Mouse (Mus musculus) heart, embryonic 11.5 days (tissue): Measurements from ENCODE around the gene Dgki. TPM values are rescaled to one million over a fixed set of nuclear protein-coding genes. Genes with fewer than 3 reads are reported as not detected.

Source experiments
- ATAC-seq: fragments of 200-750 bp; cut with Nextera tagmentation; replicated peaks from 2 replicates; pipeline ENCODE4 v1.8.0; 2017; ENCODE audit warnings: moderate library complexity; ENCODE audit not compliant: insufficient number of reproducible peaks, low FRiP score, low TSS enrichment
- H3K27ac ChIP-seq: fragments of 300-500 bp; sonication (generic); 2 replicates; pipeline ENCODE4 v1.5.1; 2014; ENCODE audit warnings: mild to moderate bottlenecking, low read depth, low read length
- H3K27me3 ChIP-seq: fragments of 300-500 bp; sonication (generic); 2 replicates; pipeline ENCODE4 v1.6.1; 2014; ENCODE audit warnings: mild to moderate bottlenecking, low read length, mixed read lengths; ENCODE audit not compliant: control insufficient read depth, insufficient read depth
- H3K36me3 ChIP-seq: fragments of 300-500 bp; sonication (generic); 2 replicates; pipeline ENCODE4 v1.6.1; 2014; ENCODE audit warnings: mild to moderate bottlenecking, low read length, moderate library complexity, mixed read lengths; ENCODE audit not compliant: control insufficient read depth, insufficient read depth
- H3K4me1 ChIP-seq: fragments of 300-500 bp; sonication (generic); 2 replicates; pipeline ENCODE4 v1.6.1; 2014; ENCODE audit warnings: low read length; ENCODE audit not compliant: control insufficient read depth, insufficient read depth
- H3K4me2 ChIP-seq: fragments of 300-500 bp; sonication (generic); 2 replicates; pipeline ENCODE4 v1.6.1; 2014; ENCODE audit warnings: mild to moderate bottlenecking, moderate library complexity
- H3K4me3 ChIP-seq: fragments of 300-500 bp; sonication (generic); 2 replicates; pipeline ENCODE4 v1.5.1; 2014; ENCODE audit warnings: low read depth, low read length
- H3K9ac ChIP-seq: fragments of 300-500 bp; sonication (generic); 2 replicates; pipeline ENCODE4 v1.6.1; 2014; ENCODE audit warnings: mild to moderate bottlenecking, low read depth, low read length, moderate library complexity
- H3K9me3 ChIP-seq: fragments of 300-500 bp; sonication (generic); replicated peaks from 2 replicates; pipeline ENCODE4 v1.6.1; 2016; ENCODE audit warnings: low read length; ENCODE audit not compliant: control insufficient read depth
- WGBS: fragments of 180-500 bp; shearing (Covaris S2); extraction: QIAGEN DNeasy Blood & Tissue Kit; methylation state at CpG from one replicate; pipeline ENCODE4 v1.1.7; 2014; ENCODE audit not compliant: insufficient replicate concordance; 5-methylcytosine and 5-hydroxymethylcytosine counted together
- polyA plus RNA-seq: library from polyadenylated mRNA; unstranded; fragments of >200 nt; fragmentation: Nextera tagmentation; extraction: Ambion mirVana; gene quantifications from 2 replicates; pipeline ENCODE4 v1.2.1, GENCODE M21; 2014

Gene Dgki
- polyA plus RNA-seq, 1 experiment from 2014 or later = 1.0 TPM

DNA sequence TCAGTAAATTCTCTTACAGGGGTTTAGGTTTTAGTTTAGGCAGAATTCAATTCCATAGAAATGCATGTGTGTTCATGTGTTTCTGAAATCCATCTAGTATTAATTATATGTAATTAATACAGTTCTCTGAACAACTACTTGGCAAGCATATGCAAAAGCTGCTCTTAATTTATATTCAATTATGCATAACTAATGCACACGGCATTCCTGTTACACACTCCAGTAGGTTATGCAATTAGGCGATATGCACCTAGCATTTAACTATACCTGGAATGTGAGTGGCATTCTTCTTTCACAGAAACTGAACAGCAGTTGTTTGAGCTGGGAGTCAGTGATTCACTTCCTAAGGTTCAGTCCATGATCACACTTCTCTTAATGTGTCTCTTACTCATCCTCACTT lies 370.2 kb downstream of the Dgki start:
- no peak overlapping the region for H3K4me3 ChIP-seq
- H3K27ac ChIP-seq = no peak overlapping the region
- H3K4me2 ChIP-seq = no peak overlapping the region
- 89% methylated on average over 2 of the region's 2 CpGs for WGBS
- no peak for ATAC-seq
- no peaks in the 10 kb centered on the region for H3K4me1 ChIP-seq
- no peaks in the 10 kb centered on the region for H3K27me3 ChIP-seq
- H3K9me3 ChIP-seq = no peaks in the 10 kb centered on the region
- no peak overlapping the region for H3K9ac ChIP-seq
- no peaks in the 10 kb centered on the region for H3K36me3 ChIP-seq

DNA sequence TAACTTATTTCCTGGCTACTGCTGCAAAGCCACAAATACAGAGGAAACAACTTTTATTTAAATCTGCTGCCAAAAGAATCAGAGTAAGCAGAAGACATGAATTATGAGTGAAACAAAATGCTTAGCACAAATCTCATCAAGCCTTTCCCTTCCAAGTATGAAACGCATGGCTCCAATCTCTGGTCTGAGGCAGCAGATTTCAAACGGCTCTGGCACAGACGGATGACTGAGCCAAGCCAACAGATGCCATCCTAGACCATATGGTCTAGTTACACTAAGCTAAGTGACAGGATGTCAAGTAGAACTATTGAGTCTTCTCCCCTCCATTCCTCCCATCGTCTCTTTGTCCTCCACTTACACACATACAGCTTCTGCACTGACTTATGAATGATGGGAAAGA lies 373.5 kb downstream of the Dgki start:
- no peaks in the 10 kb centered on the region for H3K36me3 ChIP-seq

GRCm38 (mm10) chr6:36922006-36922405 lies 378.0 kb downstream of the Dgki start:
- no peak for ATAC-seq
- Histone ChIP-seq H3K36me3 (0 out of 2 replicates have a peak, but pooled peaks cover 2% of the 10 kb centered on the region), H3K27ac (no peak overlapping the region), H3K9me3 (peaks cover 3% of the 10 kb centered on the region; the same call in 1 of the 2 replicates), H3K4me1 (no peaks in the 10 kb centered on the region), H3K4me3 (no peak overlapping the region), H3K4me2 (no peak overlapping the region), H3K9ac (no peak overlapping the region), H3K27me3 (no peaks in the 10 kb centered on the region)
- WGBS = 90% methylated on average over 4 of the region's 4 CpGs

More for the DNA sequence above, 373.5 kb downstream of the Dgki start:
- Histone ChIP-seq H3K27ac (no peak overlapping the region), H3K4me1 (no peaks in the 10 kb centered on the region), H3K27me3 (no peaks in the 10 kb centered on the region), H3K4me2 (no peak overlapping the region), H3K9me3 (no peaks in the 10 kb centered on the region), H3K9ac (no peak overlapping the region), H3K4me3 (no peak overlapping the region)
- no peak for ATAC-seq
- 72% methylated on average over 4 of the region's 4 CpGs for WGBS

GRCm38 (mm10) chr6:36911586-36911985 lies 388.4 kb downstream of the Dgki start:
- no peaks in the 10 kb centered on the region; the same call in 1 of the 2 replicates for H3K4me1 ChIP-seq
- no peak overlapping the region for H3K4me3 ChIP-seq
- H3K27me3 ChIP-seq = no peaks in the 10 kb centered on the region
- H3K9me3 ChIP-seq = no peaks in the 10 kb centered on the region
- no peak overlapping the region for H3K9ac ChIP-seq
- H3K27ac ChIP-seq = no peak overlapping the region
- no peak for ATAC-seq
- H3K36me3 ChIP-seq = no peaks in the 10 kb centered on the region
- WGBS = 80% methylated on average over 6 of the region's 6 CpGs
- H3K4me2 ChIP-seq = no peak overlapping the region

DNA sequence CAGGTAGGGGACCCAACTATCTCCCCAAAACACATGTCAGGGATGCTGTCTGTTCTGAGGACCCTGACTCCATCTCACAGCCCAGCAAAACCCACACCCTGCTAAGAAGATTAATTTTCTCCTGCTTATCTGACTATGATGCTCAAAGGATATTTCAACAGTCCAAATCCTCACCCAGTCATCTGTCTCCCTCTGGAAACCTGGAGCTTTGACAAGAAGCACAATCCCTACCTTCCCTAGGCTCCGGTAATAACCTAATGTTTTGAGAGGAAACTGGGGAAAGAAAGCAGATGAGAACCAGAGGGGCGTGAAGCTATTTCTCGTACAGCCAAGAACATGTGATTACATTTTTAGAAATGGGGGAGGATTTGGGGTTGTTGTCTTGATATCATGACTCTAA lies 392.8 kb downstream of the Dgki start:
- no peak for ATAC-seq
- H3K27ac ChIP-seq = no peak overlapping the region
- no peak overlapping the region for H3K9ac ChIP-seq
- no peaks in the 10 kb centered on the region for H3K36me3 ChIP-seq
- H3K9me3 ChIP-seq = no peaks in the 10 kb centered on the region
- H3K27me3 ChIP-seq = no peaks in the 10 kb centered on the region
- H3K4me3 ChIP-seq = no peak overlapping the region
- no peak overlapping the region for H3K4me2 ChIP-seq
- WGBS = 68% methylated on average over 3 of the region's 3 CpGs
- H3K4me1 ChIP-seq = peaks cover 4% of the 10 kb centered on the region; the same call in 1 of the 2 replicates

DNA sequence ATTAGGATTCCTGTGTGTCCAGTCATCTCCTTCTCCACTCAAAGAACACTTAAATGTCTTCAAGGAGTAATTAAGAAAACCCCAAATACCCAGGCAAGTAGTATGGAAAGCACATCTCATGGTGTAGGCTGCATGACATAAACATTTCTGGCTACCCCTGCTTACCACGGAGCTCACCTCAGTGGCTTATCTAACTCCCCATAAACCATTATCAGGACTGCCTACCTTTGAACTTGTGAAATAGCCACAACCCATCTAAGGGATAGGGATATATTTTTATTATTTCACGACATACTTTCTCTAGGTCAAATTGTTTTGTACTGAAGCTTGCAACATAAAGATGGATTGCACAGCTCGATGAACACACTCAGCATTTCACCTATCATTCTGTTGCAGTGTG lies 394.0 kb downstream of the Dgki start:
- H3K4me1 ChIP-seq = peaks cover 4% of the 10 kb centered on the region; the same call in 1 of the 2 replicates
- H3K9ac ChIP-seq = no peak overlapping the region
- H3K4me2 ChIP-seq = no peak overlapping the region
- H3K27ac ChIP-seq = no peak overlapping the region
- no peak overlapping the region for H3K4me3 ChIP-seq
- no peaks in the 10 kb centered on the region for H3K27me3 ChIP-seq
- no peak for ATAC-seq
- no peaks in the 10 kb centered on the region for H3K9me3 ChIP-seq
- WGBS = 71% methylated on average over 3 of the region's 3 CpGs
- no peaks in the 10 kb centered on the region for H3K36me3 ChIP-seq

GRCm38 (mm10) chr6:36904911-36905310 lies 395.1 kb downstream of the Dgki start:
- Histone ChIP-seq H3K4me3 (no peak overlapping the region), H3K9me3 (no peaks in the 10 kb centered on the region), H3K4me2 (no peak overlapping the region), H3K9ac (no peak overlapping the region), H3K36me3 (no peaks in the 10 kb centered on the region), H3K4me1 (peaks cover 4% of the 10 kb centered on the region; the same call in 1 of the 2 replicates), H3K27ac (no peak overlapping the region), H3K27me3 (no peaks in the 10 kb centered on the region)
- ATAC-seq = no peak
- WGBS = 75% methylated on average over 5 of the region's 5 CpGs

DNA sequence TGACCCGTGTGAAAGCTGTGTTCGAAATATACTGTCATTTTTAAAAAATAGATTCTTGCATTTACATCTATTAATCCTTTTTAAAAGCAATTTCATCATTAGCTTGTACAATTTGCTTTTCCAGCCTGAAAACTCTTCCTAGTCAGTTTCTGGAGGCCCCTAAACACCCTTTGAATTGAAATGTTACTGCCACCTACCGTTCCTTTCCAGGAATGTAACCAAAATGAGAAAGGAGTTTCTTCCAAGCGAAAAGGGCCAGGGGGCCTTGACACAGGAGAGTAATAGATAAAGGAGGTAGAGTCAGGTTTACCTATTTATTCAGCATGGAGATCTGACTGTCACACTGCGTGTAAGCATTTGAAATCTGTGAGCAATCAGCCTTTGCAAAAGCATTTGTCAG lies 396.2 kb downstream of the Dgki start:
- H3K27me3 ChIP-seq = no peaks in the 10 kb centered on the region
- no peak overlapping the region for H3K4me2 ChIP-seq
- no peak overlapping the region for H3K9ac ChIP-seq
- H3K9me3 ChIP-seq = no peaks in the 10 kb centered on the region
- ATAC-seq = no peak
- no peaks in the 10 kb centered on the region for H3K36me3 ChIP-seq
- peaks cover 4% of the 10 kb centered on the region; the same call in 1 of the 2 replicates for H3K4me1 ChIP-seq
- 25% methylated on average over 5 of the region's 5 CpGs for WGBS
- H3K4me3 ChIP-seq = no peak overlapping the region
- H3K27ac ChIP-seq = no peak overlapping the region

DNA sequence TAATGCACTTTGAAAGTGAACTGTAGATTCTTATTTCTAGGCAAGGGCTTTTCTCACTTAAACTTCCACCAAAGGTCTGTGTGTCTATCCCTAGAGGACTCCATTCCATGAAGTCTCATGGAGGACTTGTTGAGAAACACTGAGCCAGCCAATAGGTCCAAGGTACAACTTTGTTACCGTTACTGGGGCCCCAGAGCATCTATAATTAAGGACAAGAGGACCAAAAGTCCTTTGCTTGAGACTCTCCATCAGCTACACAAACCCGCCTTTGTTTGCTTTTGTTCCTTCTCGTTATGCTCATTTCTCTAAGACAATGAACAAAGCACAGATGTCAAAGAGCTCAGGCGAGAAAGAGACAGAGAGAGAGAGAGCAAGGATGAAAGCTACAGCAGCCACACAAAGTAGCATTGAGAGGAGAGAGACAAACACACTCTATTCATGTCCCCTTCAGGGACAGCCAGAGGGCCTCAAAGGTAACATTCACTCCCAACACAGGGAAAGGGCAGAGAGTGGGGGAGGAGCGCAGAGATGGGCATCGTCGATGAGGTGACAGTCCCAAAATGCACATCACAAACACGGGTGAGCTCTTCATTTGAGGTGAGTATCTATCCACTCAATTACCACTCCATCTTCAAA lies 396.7 kb downstream of the Dgki start:
- no peaks in the 10 kb centered on the region for H3K36me3 ChIP-seq
- H3K27me3 ChIP-seq = no peaks in the 10 kb centered on the region
- WGBS = 37% methylated on average over 8 of the region's 8 CpGs
- no peak overlapping the region for H3K4me3 ChIP-seq
- H3K27ac ChIP-seq = no peak overlapping the region
- ATAC-seq = no peak
- H3K4me1 ChIP-seq = peaks cover 4% of the 10 kb centered on the region; the same call in 1 of the 2 replicates
- H3K9ac ChIP-seq = no peak overlapping the region
- no peak overlapping the region for H3K4me2 ChIP-seq
- H3K9me3 ChIP-seq = no peaks in the 10 kb centered on the region
